Mouse (Mus musculus): ENCODE measurements at regions not wholly inside any gene's neighbourhood (a gene's known extent, or its start where the extent isn't known, plus 50 kb on each side); places are given as distances from the start of the nearest gene placed in this dataset.

DNA sequence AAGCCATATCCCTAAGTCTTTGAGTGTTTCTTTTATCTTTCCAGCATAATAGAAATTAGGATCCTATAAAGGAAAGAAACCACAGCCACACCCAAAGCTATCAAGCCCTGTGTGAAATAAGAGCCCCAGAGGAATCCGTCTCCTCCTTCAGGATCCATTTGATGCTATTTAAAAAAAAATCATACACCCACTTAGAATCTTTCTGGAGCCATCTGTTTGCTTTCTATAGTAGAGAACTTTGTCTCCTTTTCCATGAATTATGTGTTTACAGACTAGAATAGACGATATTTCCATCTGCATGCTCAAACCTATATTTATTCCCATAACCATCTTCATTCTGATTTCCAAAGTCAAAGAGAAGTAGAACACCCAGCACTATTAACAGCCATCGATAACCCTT lies 917.2 kb upstream of the Man1a start:
- in situ Hi-C loops (cut with MboI, MseI) = loop anchor here (25.0 kb wide), 1 partner anchor 669 kb away; no protein-coding TSS in a partner anchor

DNA sequence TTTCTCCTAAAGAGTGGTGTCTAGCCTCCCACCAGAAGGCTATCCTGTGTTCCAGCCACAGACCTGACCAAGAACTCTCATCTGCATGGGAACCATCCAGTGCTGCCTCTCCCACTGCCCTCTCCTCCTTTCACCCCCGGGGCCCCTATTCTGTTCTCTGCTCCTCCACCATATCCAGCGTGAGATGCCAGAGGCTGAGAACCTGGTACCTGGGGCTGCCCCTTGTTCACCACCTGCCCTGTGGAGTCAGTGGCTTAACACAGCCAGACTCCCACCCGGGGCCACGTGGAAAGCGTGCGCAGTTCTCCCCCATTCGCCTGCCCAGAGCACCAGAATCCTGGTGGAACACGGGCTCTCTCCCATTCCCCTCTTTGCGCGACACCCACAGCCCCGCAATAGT lies 879.5 kb upstream of the Man1a start:
- in situ Hi-C loops (cut with MboI, MseI) = no loop called here

- in situ Hi-C loops (cut with MboI, MseI) = no loop called here
These were observed 865.0 kb upstream of the Man1a start for GRCm38 (mm10) chr10:54941195-54942062.

GRCm38 (mm10) chr10:54939514-54939913 lies 863.1 kb upstream of the Man1a start:
- in situ Hi-C loops (cut with MboI, MseI) = no loop called here

Measured in T-helper 2 cell (primary cell).